ENCODE assay signal across 19 mouse cellular contexts in the genomic region with DNA sequence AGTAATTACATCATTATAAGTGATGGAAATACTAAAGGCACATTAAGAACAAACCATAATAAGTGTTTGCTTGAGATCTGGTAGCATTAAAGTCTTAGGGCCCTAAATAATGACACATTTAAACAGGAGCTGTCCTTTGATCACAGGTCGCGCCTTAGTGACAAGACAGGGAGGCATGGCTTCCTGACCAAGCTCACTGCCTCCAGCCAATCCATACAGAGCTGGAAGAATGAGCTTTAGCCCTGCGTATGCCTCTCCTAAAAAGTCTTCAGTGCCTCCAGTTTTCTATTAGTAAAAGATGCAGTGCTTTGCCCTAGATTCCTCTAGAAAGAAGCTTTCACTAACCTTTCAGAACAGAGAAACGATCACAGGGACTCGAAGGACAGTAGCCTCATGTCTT.
A peak's percentile ranks its signal among the peaks of the same experiment; 100 is the strongest.
DNase-seq lines count a peak whose midpoint lies in the region; ATAC-seq and TF ChIP-seq lines count a peak whose summit lies in the region.
"Had no signal": no experiment of that assay in that cellular context is flagged by ENCODE, and none has a peak within 500 bp of the region (broad histone marks: within the 10 kb centered on the region; RNA-seq: fewer than 3 reads in every experiment).

No protein-coding gene starts in this region.

- no peaks in the 10 kb centered on the region for H3K27me3 ChIP-seq in heart, embryonic 14.5 days (ENCODE audit: control insufficient read depth, insufficient read depth, low read length)
- H3K27me3 ChIP-seq in heart, adult 2 months (ENCODE audit: control insufficient read depth, insufficient read depth, low read length), result no peaks in the 10 kb centered on the region
- no peaks in the 10 kb centered on the region for H3K27me3 ChIP-seq in limb, embryonic 12.5 days
- H3K27me3 ChIP-seq in limb, embryonic 10.5 days (ENCODE audit: low read depth, poor library complexity, severe bottlenecking), result no peaks in the 10 kb centered on the region
- no peaks in the 10 kb centered on the region for H3K27me3 ChIP-seq in embryonic facial prominence, embryonic 12.5 days
- H3K27me3 ChIP-seq in embryonic facial prominence, embryonic 14.5 days (replicated peaks; ENCODE audit: control insufficient read depth, insufficient read depth, low read length), result no peaks in the 10 kb centered on the region
- H3K27me3 ChIP-seq: intestine, embryonic 15.5 days; liver, embryonic 13.5 days had no signal

- peak overlapping the region; percentile 48 for H3K9ac ChIP-seq in heart, embryonic 14.5 days (ENCODE audit: low read length)
- no peak overlapping the region for H3K9ac ChIP-seq in heart, adult 2 months (ENCODE audit: low read depth, low read length)
- H3K9ac ChIP-seq in limb, embryonic 12.5 days (replicated peaks), result no peak overlapping the region
- no peak overlapping the region for H3K9ac ChIP-seq in embryonic facial prominence, embryonic 12.5 days
- no peak overlapping the region for H3K9ac ChIP-seq in embryonic facial prominence, embryonic 14.5 days (ENCODE audit: low read depth, low read length)
- H3K9ac ChIP-seq: forebrain, postnatal 0 days; intestine, embryonic 15.5 days; liver, embryonic 13.5 days had no signal

- H3K27ac ChIP-seq in heart, embryonic 14.5 days (replicated peaks in 1 of 2; ENCODE audit: control insufficient read depth in 1 of 2, insufficient read depth in 1 of 2, low read depth in 2 of 2, low read length in 2 of 2), result peak overlapping the region; percentile 65 to 95
- no peak overlapping the region for H3K27ac ChIP-seq in heart, adult 2 months
- H3K27ac ChIP-seq in limb, embryonic 12.5 days, result 0 out of 2 replicates have a peak overlapping the region, but pooled peaks have one; percentile 29
- no peak overlapping the region for H3K27ac ChIP-seq in limb, embryonic 10.5 days
- H3K27ac ChIP-seq in embryonic facial prominence, embryonic 12.5 days, result 0 out of 2 replicates have a peak overlapping the region, but pooled peaks have one; percentile 36
- peak overlapping the region; percentile 36 for H3K27ac ChIP-seq in embryonic facial prominence, embryonic 14.5 days (replicated peaks; ENCODE audit: low read depth, low read length)
- H3K27ac ChIP-seq: hindbrain, embryonic 10.5 days; intestine, embryonic 15.5 days; liver, embryonic 13.5 days; macrophage had no signal

- H3K36me3 ChIP-seq in heart, embryonic 14.5 days (ENCODE audit: control insufficient read depth, insufficient read depth, low read length), result peaks cover 5% of the 10 kb centered on the region
- H3K36me3 ChIP-seq in heart, adult 2 months (ENCODE audit: control insufficient read depth, insufficient read depth, low read length), result peaks cover 31% of the 10 kb centered on the region
- H3K36me3 ChIP-seq in limb, embryonic 12.5 days, result 0 out of 2 replicates have a peak, but pooled peaks cover under 1% of the 10 kb centered on the region
- H3K36me3 ChIP-seq in limb, embryonic 10.5 days, result peaks cover under 1% of the 10 kb centered on the region; the same call in 1 of the 2 replicates
- H3K36me3 ChIP-seq in embryonic facial prominence, embryonic 12.5 days, result no peaks in the 10 kb centered on the region
- peaks cover 6% of the 10 kb centered on the region for H3K36me3 ChIP-seq in embryonic facial prominence, embryonic 14.5 days (ENCODE audit: control insufficient read depth, insufficient read depth, low read length)
- H3K36me3 ChIP-seq: intestine, embryonic 15.5 days; liver, embryonic 13.5 days had no signal

- H3K9me3 ChIP-seq in heart, embryonic 14.5 days (ENCODE audit: control insufficient read depth, low read length), result no peaks in the 10 kb centered on the region
- H3K9me3 ChIP-seq in limb, embryonic 12.5 days, result no peaks in the 10 kb centered on the region
- H3K9me3 ChIP-seq in limb, embryonic 10.5 days (replicated peaks), result no peaks in the 10 kb centered on the region
- H3K9me3 ChIP-seq in embryonic facial prominence, embryonic 12.5 days, result no peaks in the 10 kb centered on the region
- no peaks in the 10 kb centered on the region for H3K9me3 ChIP-seq in embryonic facial prominence, embryonic 14.5 days (ENCODE audit: control insufficient read depth, low read length)
- H3K9me3 ChIP-seq: hindbrain, embryonic 10.5 days; intestine, embryonic 15.5 days; liver, embryonic 13.5 days had no signal

- no peak for TF ChIP-seq POLR2A in heart, adult 2 months (IDR thresholded peaks at IDR 0.05; ENCODE audit: insufficient read depth, low read depth, low read length)

- 56% methylated on average over 5 of the region's 5 CpGs for WGBS in heart, embryonic 14.5 days
- WGBS in heart, adult 2 months, result 80% methylated on average over 5 of the region's 5 CpGs
- 40% methylated on average over 5 of the region's 5 CpGs for WGBS in limb, embryonic 12.5 days
- WGBS in limb, embryonic 10.5 days, result 42% methylated on average over 5 of the region's 5 CpGs
- WGBS in embryonic facial prominence, embryonic 12.5 days, result 72% methylated on average over 5 of the region's 5 CpGs
- 62% methylated on average over 5 of the region's 5 CpGs for WGBS in embryonic facial prominence, embryonic 14.5 days

- no peak for DNase-seq in heart, adult 2 months
- no peak for DNase-seq in limb, embryonic 10.5 days (ENCODE audit: low spot score)
- no peak for DNase-seq in embryonic facial prominence, embryonic 14.5 days (ENCODE audit: low spot score)
- DNase-seq in urinary bladder, postnatal 4 days (ENCODE audit: low spot score in 2 of 2), result no peak
- DNase-seq: adrenal gland, adult 8-10 months; cerebellum, adult 11-12 months; forebrain, postnatal 0 days; gastrocnemius, postnatal 25 days; kidney, adult 8-10 months; kidney, postnatal 10 days; liver, embryonic 13.5 days; lung, adult 2 months had no signal

- no peak overlapping the region for H3K4me3 ChIP-seq in heart, embryonic 14.5 days (ENCODE audit: control insufficient read depth in 1 of 2, insufficient read depth in 1 of 2, low read depth in 1 of 2, low read length in 2 of 2)
- no peak overlapping the region for H3K4me3 ChIP-seq in heart, adult 2 months
- H3K4me3 ChIP-seq in limb, embryonic 12.5 days (replicated peaks), result no peak overlapping the region
- H3K4me3 ChIP-seq in limb, embryonic 10.5 days, result no peak overlapping the region
- H3K4me3 ChIP-seq in embryonic facial prominence, embryonic 12.5 days, result no peak overlapping the region
- H3K4me3 ChIP-seq in embryonic facial prominence, embryonic 14.5 days (ENCODE audit: low read depth, low read length), result no peak overlapping the region
- H3K4me3 ChIP-seq: hindbrain, embryonic 10.5 days; intestine, embryonic 15.5 days; liver, embryonic 13.5 days had no signal

- H3K4me1 ChIP-seq in heart, embryonic 14.5 days (ENCODE audit: control insufficient read depth in 2 of 2, insufficient read depth in 2 of 2, low read length in 2 of 2), result peaks cover 21 to 75% of the 10 kb centered on the region in 2 experiments
- peaks cover 8% of the 10 kb centered on the region for H3K4me1 ChIP-seq in heart, adult 2 months (ENCODE audit: control insufficient read depth, insufficient read depth, low read length)
- H3K4me1 ChIP-seq in limb, embryonic 12.5 days (replicated peaks), result peaks cover 13% of the 10 kb centered on the region
- H3K4me1 ChIP-seq in limb, embryonic 10.5 days, result peaks cover 17% of the 10 kb centered on the region
- H3K4me1 ChIP-seq in embryonic facial prominence, embryonic 12.5 days, result peaks cover 19% of the 10 kb centered on the region
- peaks cover 20% of the 10 kb centered on the region for H3K4me1 ChIP-seq in embryonic facial prominence, embryonic 14.5 days (ENCODE audit: control insufficient read depth, insufficient read depth, low read length)
- H3K4me1 ChIP-seq: liver, embryonic 13.5 days had no signal

- intact Hi-C loops in heart, adult 2 months (cut with DNase I), result no loop called here

- no peak for ATAC-seq in heart, embryonic 14.5 days (ENCODE audit: insufficient number of reproducible peaks, insufficient read depth, low FRiP score, low read depth)
- ATAC-seq in limb, embryonic 12.5 days (ENCODE audit: insufficient number of reproducible peaks, insufficient read depth, low FRiP score, low TSS enrichment, low read depth), result no peak
- ATAC-seq in embryonic facial prominence, embryonic 12.5 days (ENCODE audit: insufficient number of reproducible peaks, insufficient read depth, low FRiP score, low TSS enrichment), result no peak
- ATAC-seq in embryonic facial prominence, embryonic 14.5 days (ENCODE audit: low read depth), result no peak
- ATAC-seq: activated CD4-positive, CD25-positive, alpha-beta regulatory T cell, adult 4 months; intestine, embryonic 15.5 days had no signal

- TF ChIP-seq CTCF in heart, adult 2 months (IDR thresholded peaks at IDR 0.05), result no peak

- TF ChIP-seq EP300 in heart, adult 2 months (IDR thresholded peaks at IDR 0.05; ENCODE audit: insufficient read depth, low read depth, low read length), result no peak

- peak overlapping the region; percentile 49 for H3K4me2 ChIP-seq in heart, embryonic 14.5 days (ENCODE audit: low read length)
- H3K4me2 ChIP-seq in limb, embryonic 12.5 days, result no peak overlapping the region
- no peak overlapping the region for H3K4me2 ChIP-seq in embryonic facial prominence, embryonic 12.5 days (replicated peaks)
- no peak overlapping the region for H3K4me2 ChIP-seq in embryonic facial prominence, embryonic 14.5 days (ENCODE audit: low read depth, low read length)
- H3K4me2 ChIP-seq: intestine, embryonic 15.5 days; liver, embryonic 13.5 days had no signal

- no peaks in the 10 kb centered on the region for H3K79me2 ChIP-seq in heart, adult 2 months (replicated peaks; ENCODE audit: control insufficient read depth, insufficient read depth, low read length)

Comparison
In these comparisons a context has a peak if more than half of its experiments do, and no peak if none do; other contexts are left out.
1. H3K27ac ChIP-seq: peak in heart, embryonic 14.5 days (2 of 2), limb, embryonic 12.5 days (single experiment), embryonic facial prominence, embryonic 12.5 days (single experiment) and embryonic facial prominence, embryonic 14.5 days (single experiment); none in heart, adult 2 months (single experiment) and limb, embryonic 10.5 days (single experiment).